Mouse (Mus musculus) neutrophil, adult 5-6 weeks (primary cell): ENCODE measurements around the gene Rpl11. TPM values are rescaled to one million over a fixed set of nuclear protein-coding genes. Genes with fewer than 3 reads are reported as not detected.
"Not testable (repeated sequence)": the region's sequence is repeated elsewhere in the genome, so short reads cannot be mapped to it uniquely, and the experiment has no call there.

Source experiments
- ATAC-seq: fragments of 151-379, 151-347 bp; 2 replicates; pipeline ENCODE4 v1.8.0; 2017; ENCODE audit warnings: mild to moderate bottlenecking, moderate TSS enrichment; ENCODE audit not compliant: insufficient number of reproducible peaks, poor library complexity, low FRiP score, severe bottlenecking; ENCODE audit errors: extremely low read depth
- total RNA-seq: library from RNA; stranded (forward); fragments of 200-1000 nt; gene quantifications from 2 replicates; pipeline ENCODE4 v1.2.3, GENCODE M21; 2017

Rpl11 gene
- total RNA-seq, 1 experiment from 2014 or later, result 333 TPM

DNA sequence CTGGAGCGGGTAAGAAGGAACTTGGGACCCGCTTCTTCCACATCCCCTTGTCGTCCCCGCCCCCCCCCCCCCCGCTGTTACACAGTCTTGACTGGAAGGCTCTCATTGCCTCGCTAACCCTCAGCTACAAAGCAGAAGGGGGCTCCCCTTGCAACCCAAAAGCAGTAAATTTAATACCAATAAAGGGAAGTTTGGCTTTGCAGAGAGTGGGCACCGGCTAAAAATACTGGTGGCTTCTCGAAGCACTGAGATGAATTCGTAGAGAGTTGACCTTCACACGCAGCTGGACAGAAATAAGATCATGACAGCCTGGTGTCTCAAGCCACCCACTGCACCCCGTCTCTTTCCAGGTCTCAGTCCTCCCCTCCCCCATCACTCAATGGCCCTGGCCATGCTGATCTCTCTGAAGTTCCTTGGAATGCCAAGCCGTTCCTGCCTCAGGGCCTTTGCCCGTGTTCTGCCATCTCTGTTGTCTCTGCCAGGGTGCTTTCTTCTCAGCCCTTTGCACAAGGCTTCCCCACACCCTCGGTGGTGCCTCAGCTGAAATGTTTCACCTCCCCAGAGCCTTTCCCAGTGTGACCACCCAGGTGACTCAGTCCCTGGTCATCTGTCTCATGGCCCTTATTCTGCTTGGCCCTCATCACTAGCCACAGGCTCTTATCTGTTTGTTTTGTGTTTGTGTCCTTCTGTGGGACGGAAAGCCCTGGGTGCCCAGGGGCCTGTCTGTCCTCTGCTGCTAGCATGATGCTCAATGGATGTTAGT, 23.7 kb upstream of the Rpl11 start:
- 0 out of 2 replicates have a peak, but pooled peaks have one; percentile 11 for ATAC-seq

DNA sequence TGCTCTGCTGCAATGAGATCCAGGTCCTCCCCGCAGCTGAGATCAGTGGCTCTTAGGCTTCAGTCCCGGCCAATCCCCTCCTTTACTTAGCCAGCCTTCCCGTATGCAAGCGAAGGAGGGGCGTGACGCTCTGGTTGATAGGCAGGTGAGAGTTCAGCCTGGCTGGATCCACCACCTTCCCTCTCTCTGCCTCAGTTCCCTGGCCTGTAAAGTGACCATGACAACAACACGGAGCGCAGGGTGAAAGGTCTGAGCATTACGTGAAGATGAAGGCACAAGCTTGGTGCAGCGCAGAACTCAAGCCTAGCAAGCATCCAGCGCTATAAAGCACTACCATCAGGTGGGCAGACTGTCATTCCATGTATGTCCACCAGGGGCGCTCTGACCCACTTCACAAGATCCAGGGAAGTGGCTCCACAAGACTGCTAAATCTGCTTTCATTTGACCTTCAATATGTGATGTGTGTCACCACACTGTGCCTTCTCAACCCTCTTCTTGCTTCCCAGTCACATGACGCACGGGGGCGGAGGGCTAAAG, 18.0 kb upstream of the Rpl11 start:
- peak; percentile 78 for ATAC-seq

DNA sequence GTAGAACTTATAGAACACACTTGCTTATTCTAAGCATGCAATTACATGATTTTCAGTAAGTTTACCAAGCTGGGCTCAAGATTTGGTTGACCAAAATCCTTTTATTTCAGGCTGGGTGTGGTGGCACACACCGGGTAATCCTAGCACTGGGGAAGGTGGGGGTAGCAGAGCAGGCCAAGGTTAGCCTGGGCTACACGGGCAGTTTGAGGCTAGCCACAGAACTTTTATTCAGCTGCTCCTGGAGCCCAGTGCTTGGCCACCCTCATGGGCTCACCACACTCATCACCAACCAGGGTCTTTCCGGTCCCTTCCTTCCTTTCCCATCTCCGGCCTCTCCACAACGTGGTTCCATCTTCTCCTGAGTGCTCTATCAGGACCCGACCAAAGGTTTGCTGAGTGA, 17.4 kb upstream of the Rpl11 start:
- ATAC-seq, result no peak

DNA sequence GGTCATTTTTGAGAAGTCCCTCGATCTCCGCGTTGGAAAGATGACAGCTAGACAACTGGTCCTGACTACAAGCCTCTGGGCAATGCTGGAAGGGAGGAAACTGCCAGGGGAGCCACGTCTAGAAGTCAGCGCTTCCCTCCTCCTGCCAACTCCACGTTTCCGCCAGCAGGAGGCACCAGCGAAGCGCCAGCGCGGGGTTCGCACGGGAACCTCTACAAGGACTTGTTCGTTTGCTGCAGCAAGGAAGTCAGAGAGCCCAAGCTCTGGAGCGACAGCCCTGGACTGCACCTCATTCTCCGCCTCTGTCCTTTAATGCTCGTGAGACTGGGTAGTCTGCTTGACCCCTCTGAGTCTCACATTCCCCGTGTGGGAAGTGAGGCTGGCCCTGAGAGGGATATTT, 16.7 kb upstream of the Rpl11 start:
- peak; percentile 65 for ATAC-seq

DNA sequence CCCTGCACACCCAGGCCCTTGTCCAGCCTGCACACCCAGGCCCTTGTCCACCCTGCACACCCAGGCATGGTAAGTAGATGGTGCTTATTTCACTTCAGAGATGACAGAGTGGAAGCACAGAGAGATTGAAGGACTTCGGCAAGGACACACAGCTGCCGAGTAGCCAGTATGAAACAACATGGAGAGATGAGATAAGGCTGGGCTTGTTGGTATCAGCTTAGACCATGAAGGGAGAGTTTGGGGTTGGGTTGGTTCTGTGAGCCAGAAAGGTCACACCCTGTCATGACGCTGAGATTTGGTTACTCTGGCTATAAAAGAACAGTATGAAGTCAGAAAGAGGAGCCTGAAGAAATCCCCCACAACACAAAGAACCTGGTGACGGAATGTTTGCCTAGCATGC, 16.1 kb upstream of the Rpl11 start:
- ATAC-seq, result no peak

DNA sequence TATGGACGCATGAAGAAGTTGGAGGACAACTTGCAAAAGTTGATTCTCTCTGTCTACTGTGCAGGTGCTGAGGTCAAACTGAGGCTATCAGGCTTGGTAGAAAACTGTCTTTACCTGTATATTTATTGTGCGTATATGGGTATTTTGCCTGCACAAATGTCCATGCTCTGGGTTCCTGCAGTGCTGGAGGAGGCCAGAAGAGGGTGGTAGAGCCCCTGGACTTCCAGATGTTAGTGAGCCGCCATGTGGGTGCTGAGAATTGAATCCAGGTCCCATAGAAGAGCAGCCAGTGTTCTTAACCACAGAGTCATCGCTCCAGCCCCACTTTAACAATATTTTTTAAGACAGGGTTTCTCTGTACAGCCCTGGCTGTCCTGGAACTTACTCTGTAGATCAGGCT, 9.9 kb upstream of the Rpl11 start:
- ATAC-seq, result no peak

DNA sequence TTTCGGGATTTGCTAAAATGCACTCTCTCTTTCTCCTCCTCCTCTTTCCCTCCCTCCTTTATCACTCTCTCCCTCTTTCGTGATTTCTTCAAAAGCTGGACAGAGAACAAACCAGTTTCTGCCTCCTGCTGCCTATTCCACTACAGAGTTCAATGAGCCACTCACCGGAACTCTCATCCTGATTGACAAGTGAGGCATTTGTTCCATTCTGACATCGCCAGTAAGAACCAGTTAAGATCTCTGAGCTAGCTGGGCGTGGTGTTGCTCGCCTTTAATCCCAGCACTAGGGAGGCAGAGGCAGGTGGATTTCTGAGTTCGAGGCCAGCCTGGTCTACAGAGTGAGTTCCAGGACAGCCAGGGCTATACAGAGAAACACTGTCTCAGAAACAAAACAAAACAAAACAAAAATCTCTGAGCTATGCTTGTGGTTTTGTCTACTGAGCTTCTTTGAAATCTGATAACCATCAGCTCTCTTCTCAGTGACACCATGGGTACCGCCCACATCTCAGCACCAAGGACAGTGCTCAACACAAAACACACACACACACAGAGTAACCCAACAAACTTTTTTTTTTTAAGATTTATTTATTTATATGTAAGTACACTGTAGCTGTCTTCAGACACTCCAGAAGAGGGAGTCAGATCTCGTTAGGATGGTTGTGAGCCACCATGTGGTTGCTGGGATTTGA, 6.7 kb upstream of the Rpl11 start:
- not testable (repeated sequence) for ATAC-seq

DNA sequence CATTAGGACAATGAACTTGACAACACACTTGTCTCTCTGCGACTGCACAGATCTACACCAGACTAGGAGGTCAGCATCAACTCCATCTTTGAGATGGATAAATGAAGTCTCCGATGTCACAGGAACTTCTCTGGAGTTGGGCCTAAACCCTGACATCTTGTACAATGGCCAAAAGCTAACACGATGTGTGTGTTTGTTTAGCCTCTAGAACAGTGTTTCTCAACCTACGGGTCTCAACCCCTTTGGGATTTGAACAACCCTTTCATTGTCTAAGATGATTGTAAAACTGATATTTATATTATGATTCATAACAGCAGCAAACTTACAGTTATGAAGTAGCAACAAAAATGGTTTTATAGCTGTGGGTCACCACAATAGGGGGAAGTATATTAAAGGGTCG, 4.7 kb upstream of the Rpl11 start:
- no peak for ATAC-seq

DNA sequence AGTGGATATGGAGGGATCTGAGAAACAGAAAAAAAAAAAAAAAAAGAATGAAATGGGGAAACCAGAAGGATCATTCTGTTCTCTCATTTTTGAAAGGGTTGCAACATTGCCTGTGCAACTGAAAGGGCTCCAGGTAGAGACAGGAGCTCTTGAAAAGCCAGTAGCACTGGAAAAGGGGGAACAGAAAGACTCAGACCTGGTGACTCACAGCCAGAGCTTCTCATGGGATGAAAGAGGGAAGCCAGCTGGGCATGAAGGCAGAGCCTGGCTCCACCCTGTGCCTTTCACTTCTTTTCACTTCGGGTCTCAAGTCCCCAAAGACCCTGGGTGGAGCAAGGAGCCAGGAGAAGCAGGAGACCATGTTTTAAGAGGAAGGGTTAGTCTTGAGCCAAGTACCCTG, 2.8 kb upstream of the Rpl11 start:
- ATAC-seq, result no peak

DNA sequence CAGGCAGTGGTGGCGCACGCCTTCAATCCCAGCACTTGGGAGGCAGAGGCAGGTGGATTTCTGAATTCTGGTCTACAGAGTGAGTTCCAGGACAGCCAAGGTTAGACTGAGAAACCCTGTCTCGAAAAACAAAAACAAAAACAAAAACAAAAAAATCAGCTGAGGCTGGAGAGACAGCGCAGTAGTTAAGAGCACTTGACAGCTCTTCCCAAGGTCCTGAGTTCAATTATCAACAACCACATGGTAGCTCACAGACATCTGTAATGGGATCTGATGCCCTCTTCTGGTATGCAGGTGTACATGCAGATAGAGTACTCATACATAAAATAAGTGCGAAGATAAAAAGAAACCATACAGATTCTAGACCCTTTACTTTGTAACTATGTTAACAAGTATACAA, 615 bp upstream of the Rpl11 start:
- ATAC-seq, result no peak

DNA sequence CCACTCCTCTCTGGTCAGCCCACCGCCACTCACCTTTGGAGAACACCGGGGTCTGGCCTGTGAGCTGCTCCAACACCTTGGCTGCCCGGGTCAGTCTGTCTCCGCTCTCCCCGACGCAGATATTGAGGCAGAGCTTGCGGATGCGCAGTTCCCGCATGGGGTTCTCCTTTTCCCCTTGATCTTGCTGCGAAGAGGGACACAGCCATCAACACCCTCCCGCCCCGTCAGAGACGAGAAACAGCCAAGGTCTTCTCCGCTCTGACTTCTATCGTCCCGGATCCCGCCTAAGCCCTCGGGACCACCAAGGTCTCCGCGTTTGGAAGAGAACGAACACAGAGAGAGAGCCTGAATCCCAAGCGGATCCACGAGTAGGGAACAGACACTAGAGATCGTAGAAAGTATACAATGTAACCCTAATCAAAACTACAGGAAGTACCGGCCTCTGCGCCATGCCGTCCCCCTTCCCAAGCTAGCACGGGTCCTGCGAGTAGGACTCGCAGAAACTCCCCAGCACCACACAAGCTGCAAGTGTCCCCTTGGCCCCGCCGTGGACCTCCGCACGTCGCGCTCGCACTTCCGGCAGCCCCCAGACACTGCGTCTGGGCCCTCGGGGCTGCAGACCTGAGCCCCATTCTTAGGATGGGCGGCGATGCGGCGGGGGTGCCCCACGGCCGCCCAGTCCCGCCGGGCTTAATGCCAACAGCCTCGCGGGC, 538 bp downstream of the Rpl11 start:
- no peak for ATAC-seq

DNA sequence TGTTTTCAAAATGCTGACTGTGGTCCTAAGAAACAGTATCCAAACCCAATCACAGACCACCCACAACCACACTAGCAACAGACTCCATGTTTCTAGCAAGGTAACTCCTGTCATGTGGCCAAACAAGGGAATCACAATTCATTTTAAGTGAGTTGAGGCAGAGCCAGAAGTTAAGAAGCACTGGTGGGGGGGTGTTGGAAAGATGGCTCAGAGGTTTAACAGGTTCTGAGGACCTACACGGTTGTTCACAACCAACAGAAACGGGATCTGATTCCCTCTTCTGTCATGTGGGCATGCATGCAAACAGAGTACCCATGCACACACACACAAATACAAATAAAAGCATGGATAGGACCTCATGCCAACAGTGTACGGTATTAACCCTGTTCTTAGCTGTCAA, 1.2 kb downstream of the Rpl11 start:
- no peak for ATAC-seq

DNA sequence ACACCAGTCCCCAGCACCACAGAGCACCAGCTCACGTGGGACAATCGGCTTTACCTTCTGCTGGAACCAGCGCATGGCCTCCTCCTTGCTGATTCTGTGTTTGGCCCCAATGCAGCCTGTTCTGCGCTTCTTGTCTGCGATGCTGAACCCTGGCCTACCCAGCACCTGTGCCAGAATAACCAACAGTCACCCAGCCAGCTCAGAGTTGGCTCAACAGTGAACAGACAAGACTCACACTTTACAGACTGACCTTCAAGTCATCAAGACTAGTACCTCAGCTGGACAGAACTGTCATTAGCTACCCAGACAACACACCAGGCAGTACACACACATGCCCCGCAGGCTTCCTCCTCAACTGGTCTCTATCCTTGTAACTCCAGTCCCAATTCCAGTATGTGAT, 3.0 kb downstream of the Rpl11 start:
- ATAC-seq, result no peak

DNA sequence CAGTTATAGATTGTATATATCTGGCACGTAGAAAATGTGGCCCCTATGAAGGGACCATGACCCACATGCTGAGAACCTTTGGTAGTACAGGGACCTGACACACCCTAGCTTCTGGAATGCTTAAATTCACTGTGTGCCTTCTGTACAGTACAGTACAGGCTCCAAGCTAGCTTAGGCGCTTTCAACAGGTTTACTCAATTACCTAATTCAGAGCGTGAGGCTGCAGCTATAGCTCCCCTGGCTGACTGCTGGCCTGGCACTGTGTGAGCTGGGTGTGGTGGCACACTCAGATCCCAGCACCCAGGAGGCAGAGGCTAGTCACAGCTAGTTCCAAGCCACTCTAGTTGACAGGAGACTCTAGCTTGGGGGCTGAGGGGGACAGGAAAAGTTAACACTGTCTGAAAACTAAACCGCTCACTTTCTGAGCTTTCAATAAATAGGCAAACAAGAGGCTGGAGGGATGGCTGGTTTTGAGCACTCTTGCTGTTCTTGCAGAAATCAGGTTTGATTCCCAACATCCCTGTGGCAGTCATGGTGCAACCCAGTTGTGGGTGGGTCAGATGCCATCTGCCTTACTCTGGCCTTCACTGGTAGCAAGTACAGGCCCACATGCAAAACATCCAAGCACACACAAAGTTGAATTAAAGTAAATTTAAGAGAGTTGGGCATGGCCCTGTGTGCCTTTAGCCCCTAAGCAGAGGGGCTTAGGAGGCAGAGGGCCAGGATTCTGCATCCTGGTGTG, 4.8 kb downstream of the Rpl11 start:
- no peak for ATAC-seq

DNA sequence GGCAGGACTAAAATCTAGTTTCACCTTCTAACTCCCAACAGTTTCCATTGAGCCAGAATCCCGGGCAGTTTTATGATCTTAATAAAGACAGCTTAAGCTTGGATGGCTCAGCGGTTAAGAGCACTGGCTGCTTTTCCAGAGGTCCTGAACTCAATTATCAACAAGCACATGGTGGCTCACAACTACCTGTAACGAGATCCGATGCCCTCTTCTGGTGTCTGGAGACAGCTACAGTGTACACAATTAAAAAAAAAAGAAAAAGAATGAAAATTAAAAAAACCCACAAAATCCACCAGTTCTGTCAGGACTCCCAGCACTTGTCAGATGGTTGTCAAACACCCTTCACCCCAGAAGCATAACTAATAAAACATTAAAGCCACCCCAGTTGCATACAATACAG, 5.6 kb downstream of the Rpl11 start:
- no peak for ATAC-seq

DNA sequence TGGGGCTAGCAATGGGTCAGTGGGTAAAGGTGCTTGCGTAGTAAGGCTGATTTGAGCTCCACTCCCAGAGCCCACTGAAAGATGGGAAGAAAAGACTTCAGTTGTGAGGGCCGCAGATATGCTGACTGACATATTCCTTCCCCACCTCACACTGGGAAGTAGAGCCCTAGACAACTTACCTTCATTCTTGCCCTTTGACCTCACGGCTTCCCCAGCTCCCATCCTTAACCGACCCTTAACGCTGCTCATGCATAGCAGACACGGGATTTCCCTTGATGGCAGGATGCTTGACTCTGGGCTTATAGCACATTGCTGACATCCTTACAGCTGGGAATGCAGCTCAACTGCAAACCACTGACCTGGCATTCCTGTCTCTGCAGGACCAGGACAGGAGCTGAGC, 6.3 kb downstream of the Rpl11 start:
- ATAC-seq, result no peak

DNA sequence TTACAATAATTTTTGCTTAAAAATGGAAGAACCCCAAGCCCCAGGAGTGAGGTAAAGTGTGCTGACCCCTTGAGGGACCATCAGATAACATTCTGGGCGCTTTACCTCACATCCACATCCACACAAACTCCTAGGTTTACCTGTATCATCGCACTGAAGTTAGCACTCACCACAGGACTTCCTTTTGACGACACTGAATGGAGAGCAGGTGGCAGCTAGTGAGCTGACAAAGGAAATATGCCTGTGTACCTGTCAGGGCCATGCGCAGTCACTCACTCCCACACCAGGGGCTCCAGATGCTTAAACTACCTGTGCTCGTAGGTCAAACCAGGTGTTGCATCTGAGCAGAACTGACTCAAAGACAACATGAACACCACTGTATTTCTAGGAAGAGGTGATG, 8.1 kb downstream of the Rpl11 start:
- ATAC-seq, result no peak

DNA sequence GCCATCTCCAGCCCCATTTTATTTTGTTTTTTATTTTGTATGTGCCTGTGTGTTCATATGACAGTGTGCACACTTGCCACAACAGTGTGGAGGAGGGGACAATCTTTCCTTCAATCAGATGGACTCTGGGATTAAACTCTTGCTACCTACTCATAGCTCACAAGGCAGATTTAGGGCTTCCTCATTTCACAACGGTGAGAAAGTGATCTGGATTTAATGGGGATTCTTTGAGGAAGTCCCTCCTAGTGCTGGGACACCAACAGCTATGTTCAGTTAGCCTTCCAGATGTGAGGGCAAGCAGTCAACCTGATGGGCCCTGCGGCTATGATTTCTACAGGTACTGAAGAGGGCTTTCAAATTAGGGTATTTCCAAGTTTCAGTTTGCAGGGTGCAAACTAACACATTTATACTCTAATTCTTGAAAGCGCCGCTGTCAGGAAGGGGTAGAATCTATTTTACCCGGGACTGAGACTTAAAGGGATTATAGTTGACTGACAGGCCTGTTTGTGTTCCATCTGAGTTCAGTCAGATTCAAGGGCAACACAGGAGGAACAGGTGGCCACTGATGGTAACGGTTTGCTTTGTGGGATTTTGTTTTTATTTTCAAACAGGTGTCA, 9.3 kb downstream of the Rpl11 start:
- no peak for ATAC-seq

DNA sequence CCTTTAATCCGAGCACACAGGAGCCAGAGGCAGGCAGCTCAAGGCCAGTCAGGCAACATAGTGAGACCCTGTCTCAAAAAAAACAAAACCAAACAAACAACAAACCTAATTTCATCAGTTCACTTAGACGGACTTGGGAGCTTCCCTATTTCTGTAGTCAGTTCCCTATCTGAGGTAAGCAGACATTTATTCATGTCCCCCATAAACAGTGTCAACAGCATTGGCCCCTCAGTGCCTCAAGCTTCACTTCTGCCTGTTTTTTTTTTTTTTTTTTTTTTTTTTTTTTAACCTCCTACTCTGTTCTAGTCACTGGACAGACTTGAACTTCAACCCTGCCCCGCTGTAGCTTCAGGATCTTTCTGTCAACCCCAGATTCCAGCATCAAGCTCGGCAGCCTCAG, 18.1 kb downstream of the Rpl11 start:
- ATAC-seq, result no peak
